Comparison of ENCODE assay signal across 8 mouse cellular contexts in the genomic region with DNA sequence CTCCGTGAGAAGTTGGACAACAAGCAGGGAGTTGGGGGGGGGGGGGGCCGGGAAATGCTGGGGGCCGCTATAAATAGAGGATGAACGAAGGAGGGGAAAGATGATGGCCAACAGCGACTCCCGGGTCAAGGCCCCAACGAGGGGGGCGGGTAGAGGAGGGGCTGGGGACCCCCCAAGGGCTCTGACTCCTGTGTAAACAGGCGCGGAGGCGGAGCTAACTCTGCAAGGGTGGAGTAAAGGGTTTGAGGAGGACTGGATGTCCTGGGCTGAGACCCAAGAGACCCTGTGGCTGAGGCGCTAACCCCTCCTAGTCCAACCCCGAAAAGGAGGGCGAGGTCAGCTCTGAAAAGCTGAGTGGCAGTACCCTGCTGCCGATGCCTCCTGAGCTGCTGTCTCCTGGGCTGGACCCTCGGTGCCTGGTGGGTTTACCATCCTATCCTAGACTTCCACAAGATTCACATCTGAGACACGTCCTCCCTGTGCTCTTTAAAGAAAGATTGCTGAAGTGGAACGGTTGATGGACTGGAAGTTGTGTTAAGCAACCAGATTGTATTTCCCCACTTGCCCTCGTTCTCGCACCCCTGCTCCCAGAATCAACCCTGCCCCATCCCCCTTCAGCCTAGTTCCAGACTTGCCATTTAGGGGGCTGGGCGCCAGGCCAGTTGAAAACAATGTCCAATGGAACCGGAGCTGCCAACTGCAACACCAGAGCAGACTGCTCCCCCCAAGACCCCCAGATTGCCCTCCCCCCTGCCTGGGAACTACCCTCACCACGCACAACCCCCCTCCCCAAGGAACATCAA. TPM values are rescaled to one million over a fixed set of nuclear protein-coding genes. Genes with fewer than 3 reads are reported as not detected.
DNase-seq lines count a peak whose midpoint lies in the region; ATAC-seq lines count a peak whose summit lies in the region.

Ndrg2 (minus strand) TSS at position 199 of the 803 bp plus-strand sequence.

- intact Hi-C loops in heart, postnatal 10 days (cut with DNase I) = loop anchor here (2.0 kb wide), 1 partner anchor 15 kb away; no protein-coding TSS in a partner anchor

- H3K4me1 ChIP-seq in brown adipose tissue, adult 24 weeks (ENCODE audit: control insufficient read depth, insufficient read depth, insufficient read length, low read length) = no peaks in the 10 kb centered on the region
- H3K4me1 ChIP-seq in forebrain, embryonic 16.5 days (replicated peaks; ENCODE audit: control insufficient read depth, insufficient read depth, low read length) = peaks cover 19% of the 10 kb centered on the region
- peaks cover 31% of the 10 kb centered on the region for H3K4me1 ChIP-seq in liver, embryonic 13.5 days (replicated peaks)

- H3K9ac ChIP-seq in forebrain, embryonic 16.5 days (replicated peaks; ENCODE audit: low read depth, low read length) = peak within 1 kb of the TSS; percentile 77
- H3K9ac ChIP-seq in liver, embryonic 13.5 days = peak within 1 kb of the TSS; percentile 68

- H3K4me2 ChIP-seq in forebrain, embryonic 16.5 days (ENCODE audit: low read length) = peak within 1 kb of the TSS; percentile 97
- peak within 1 kb of the TSS; percentile 91 for H3K4me2 ChIP-seq in liver, embryonic 13.5 days

- H3K4me3 ChIP-seq in brown adipose tissue, adult 24 weeks (ENCODE audit: insufficient read depth, low read depth, low read length) = peak within 1 kb of the TSS; percentile 90
- H3K4me3 ChIP-seq in forebrain, embryonic 16.5 days (replicated peaks; ENCODE audit: low read length) = peak within 1 kb of the TSS; percentile 71
- peak within 1 kb of the TSS; percentile 63 for H3K4me3 ChIP-seq in liver, embryonic 13.5 days (replicated peaks)

- H3K27ac ChIP-seq in brown adipose tissue, adult 24 weeks (replicated peaks; ENCODE audit: low read depth, low read length) = peak within 1 kb of the TSS; percentile 92
- H3K27ac ChIP-seq in forebrain, embryonic 16.5 days (ENCODE audit: low read length) = peak within 1 kb of the TSS; percentile 86
- peak within 1 kb of the TSS; percentile 43 for H3K27ac ChIP-seq in liver, embryonic 13.5 days

- ATAC-seq in forebrain, embryonic 16.5 days = peak; percentile 75
- 0 out of 2 replicates have a peak, but pooled peaks have one; percentile 6 for ATAC-seq in liver, embryonic 13.5 days (ENCODE audit: low read depth)

- no peaks in the 10 kb centered on the region for H3K27me3 ChIP-seq in forebrain, embryonic 16.5 days (replicated peaks; ENCODE audit: control insufficient read depth, insufficient read depth, low read length)
- peaks cover 27% of the 10 kb centered on the region for H3K27me3 ChIP-seq in liver, embryonic 13.5 days

- no peaks in the 10 kb centered on the region for H3K36me3 ChIP-seq in forebrain, embryonic 16.5 days (ENCODE audit: control insufficient read depth, insufficient read depth)
- H3K36me3 ChIP-seq in liver, embryonic 13.5 days = no peaks in the 10 kb centered on the region

- peak; percentile 53 for DNase-seq in ES-CJ7 (ENCODE audit: low read depth, low spot score)
- peak; percentile 86 to 89 for DNase-seq in heart, postnatal 10 days
- peak; percentile 80 to 85 for DNase-seq in kidney, postnatal 36 days
- DNase-seq in liver, embryonic 13.5 days = no peak
- peak; percentile 58 for DNase-seq in naive thymus-derived CD4-positive, alpha-beta T cell, adult 2 months (ENCODE audit: low read depth)
- DNase-seq in thymus, adult 18-20 months = peak; percentile 48 to 73

- no peaks in the 10 kb centered on the region for H3K9me3 ChIP-seq in forebrain, embryonic 16.5 days (ENCODE audit: control insufficient read depth, low read length)
- H3K9me3 ChIP-seq in liver, embryonic 13.5 days (replicated peaks) = no peaks in the 10 kb centered on the region

- under 1% methylated on average over 23 of the region's 23 CpGs for WGBS in forebrain, embryonic 16.5 days
- 10% methylated on average over 20 of the region's 23 CpGs for WGBS in liver, embryonic 13.5 days (ENCODE audit: insufficient replicate concordance)

RNA-seq across cellular contexts. Expression of gene Ndrg2, which starts in this region (rescaled TPM):
- polyA plus RNA-seq in brown adipose tissue, adult 24 weeks (2012; ENCODE audit: insufficient read depth, insufficient read length, missing spikeins) = 243 and 259 TPM in 2 replicates
- 169 and 179 TPM in 2 replicates for polyA plus RNA-seq in forebrain, embryonic 16.5 days (2015; fragmentation: Nextera tagmentation; extraction: Ambion mirVana)
- 100 to 1,000 TPM; 712 to 721 TPM for total RNA-seq in heart, postnatal 10 days (2021)
- 16.1 and 17.1 TPM in 2 replicates for polyA plus RNA-seq in liver, embryonic 13.5 days (2015; fragmentation: Nextera tagmentation; extraction: Ambion mirVana)
